Mouse (Mus musculus): ENCODE results near the gene Thpo. TPM values are rescaled to one million over a fixed set of nuclear protein-coding genes. Genes with fewer than 3 reads are reported as not detected.

Gene Thpo
- polyA plus RNA-seq, 1 experiment from 2014 or later = 0.83 TPM

DNA sequence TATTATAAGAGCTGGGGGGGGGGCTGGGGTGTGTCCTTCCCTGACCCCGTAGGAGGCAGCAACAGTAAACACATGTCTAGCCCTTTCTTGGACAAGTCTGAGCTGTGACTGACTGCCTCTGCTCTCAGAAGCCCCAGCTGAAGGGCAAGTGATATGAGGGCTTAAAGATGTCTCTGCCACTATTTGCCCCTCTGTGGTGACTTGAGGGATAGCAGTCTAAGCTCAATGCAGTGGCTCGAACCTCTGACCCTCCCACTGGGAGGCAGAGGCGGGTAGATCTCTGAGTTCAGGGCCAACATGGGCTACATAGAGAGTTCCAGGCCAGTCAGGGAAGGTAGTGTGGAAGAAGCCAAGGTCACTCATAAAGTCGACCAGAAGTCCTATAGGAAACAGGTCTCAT is 23.5 kb downstream of the Thpo start:
- Histone ChIP-seq H3K27ac (no peak overlapping the region), H3K4me3 (no peak overlapping the region), H3K27me3 (no peaks in the 10 kb centered on the region), H3K9me3 (no peaks in the 10 kb centered on the region), H3K9ac (no peak overlapping the region), H3K36me3 (peaks cover 70% of the 10 kb centered on the region), H3K4me1 (peaks cover 25% of the 10 kb centered on the region), H3K4me2 (no peak overlapping the region)
- WGBS = 81% methylated on average over 4 of the region's 4 CpGs
- ATAC-seq (ENCODE audit: insufficient number of reproducible peaks, low FRiP score, low TSS enrichment, low read depth) = no peak

DNA sequence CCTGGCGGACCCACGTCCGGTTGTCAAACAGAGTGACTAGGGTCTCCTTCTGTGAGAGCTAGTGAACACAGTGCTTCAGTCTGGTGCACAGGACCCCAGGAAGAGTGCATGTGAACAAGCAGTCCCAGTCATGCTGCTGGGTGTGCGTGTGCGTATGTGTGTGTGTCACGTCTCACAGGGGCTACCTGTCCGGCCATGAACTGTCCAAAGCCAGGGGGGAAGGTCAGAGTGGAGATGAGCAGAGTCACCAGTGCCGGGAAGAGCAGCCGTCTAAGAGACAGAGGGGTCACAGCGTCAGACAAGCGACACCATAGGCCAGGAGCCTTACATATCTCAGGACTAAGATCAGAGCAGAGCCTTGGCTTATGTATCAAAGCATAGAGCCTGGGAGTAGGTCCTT is 23.9 kb downstream of the Thpo start:
- Histone ChIP-seq H3K36me3 (peaks cover 73% of the 10 kb centered on the region), H3K4me2 (no peak overlapping the region), H3K9ac (no peak overlapping the region), H3K27ac (no peak overlapping the region), H3K9me3 (no peaks in the 10 kb centered on the region), H3K4me1 (peaks cover 21% of the 10 kb centered on the region), H3K27me3 (no peaks in the 10 kb centered on the region), H3K4me3 (no peak overlapping the region)
- no peak for ATAC-seq (ENCODE audit: insufficient number of reproducible peaks, low FRiP score, low TSS enrichment, low read depth)
- WGBS = 92% methylated on average over 11 of the region's 11 CpGs

- Histone ChIP-seq H3K4me1 (peaks cover 9% of the 10 kb centered on the region), H3K36me3 (peaks cover 85% of the 10 kb centered on the region), H3K27me3 (no peaks in the 10 kb centered on the region), H3K9me3 (no peaks in the 10 kb centered on the region), H3K4me2 (no peak overlapping the region), H3K27ac (no peak overlapping the region), H3K4me3 (no peak overlapping the region), H3K9ac (no peak overlapping the region)
- WGBS = 74% methylated on average over 19 of the region's 19 CpGs
- ATAC-seq (ENCODE audit: insufficient number of reproducible peaks, low FRiP score, low TSS enrichment, low read depth) = no peak
These were observed 25.2 kb downstream of the Thpo start for GRCm38 (mm10) chr16:20708939-20709734.

DNA sequence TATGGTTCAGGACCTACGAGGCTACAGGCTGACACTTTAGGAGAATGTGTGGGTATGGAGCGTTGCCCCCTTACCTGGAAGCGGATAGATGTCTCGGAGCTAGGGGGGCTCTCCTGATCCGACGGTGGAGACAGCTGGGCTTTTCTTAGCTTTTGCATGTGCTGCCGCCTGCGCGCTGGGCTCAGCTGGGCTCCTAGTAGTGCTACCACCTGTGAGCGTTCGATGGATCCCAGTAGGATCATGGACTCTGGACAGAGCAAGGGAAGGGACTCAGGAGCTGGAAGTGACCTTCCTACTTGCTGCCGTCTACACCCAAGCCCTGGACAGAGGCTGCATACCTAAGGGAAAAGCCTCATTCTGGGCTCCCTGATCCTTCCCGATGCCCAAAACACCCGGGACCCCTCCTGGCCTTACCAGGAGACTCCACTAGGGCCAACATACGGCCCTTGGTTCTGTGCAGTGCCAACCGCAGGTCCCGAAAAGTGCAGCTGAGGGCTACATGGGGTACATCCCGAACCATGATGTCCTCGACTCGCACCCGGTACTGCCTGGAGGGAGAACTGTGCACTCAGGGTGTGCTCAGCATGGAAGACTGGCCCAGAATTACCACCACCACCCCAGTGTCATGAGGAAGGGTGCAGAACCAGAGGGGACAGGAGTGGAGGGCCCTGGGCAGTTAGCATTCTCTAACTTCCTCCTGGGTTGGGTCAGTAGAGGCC is 25.9 kb downstream of the Thpo start:
- Histone ChIP-seq H3K9ac (no peak overlapping the region), H3K36me3 (peaks cover 92% of the 10 kb centered on the region), H3K4me3 (no peak overlapping the region), H3K9me3 (no peaks in the 10 kb centered on the region), H3K27ac (no peak overlapping the region), H3K4me2 (no peak overlapping the region), H3K27me3 (no peaks in the 10 kb centered on the region), H3K4me1 (peaks cover 2% of the 10 kb centered on the region; the same call in 1 of the 2 replicates)
- 93% methylated on average over 21 of the region's 21 CpGs for WGBS
- no peak for ATAC-seq (ENCODE audit: insufficient number of reproducible peaks, low FRiP score, low TSS enrichment, low read depth)

DNA sequence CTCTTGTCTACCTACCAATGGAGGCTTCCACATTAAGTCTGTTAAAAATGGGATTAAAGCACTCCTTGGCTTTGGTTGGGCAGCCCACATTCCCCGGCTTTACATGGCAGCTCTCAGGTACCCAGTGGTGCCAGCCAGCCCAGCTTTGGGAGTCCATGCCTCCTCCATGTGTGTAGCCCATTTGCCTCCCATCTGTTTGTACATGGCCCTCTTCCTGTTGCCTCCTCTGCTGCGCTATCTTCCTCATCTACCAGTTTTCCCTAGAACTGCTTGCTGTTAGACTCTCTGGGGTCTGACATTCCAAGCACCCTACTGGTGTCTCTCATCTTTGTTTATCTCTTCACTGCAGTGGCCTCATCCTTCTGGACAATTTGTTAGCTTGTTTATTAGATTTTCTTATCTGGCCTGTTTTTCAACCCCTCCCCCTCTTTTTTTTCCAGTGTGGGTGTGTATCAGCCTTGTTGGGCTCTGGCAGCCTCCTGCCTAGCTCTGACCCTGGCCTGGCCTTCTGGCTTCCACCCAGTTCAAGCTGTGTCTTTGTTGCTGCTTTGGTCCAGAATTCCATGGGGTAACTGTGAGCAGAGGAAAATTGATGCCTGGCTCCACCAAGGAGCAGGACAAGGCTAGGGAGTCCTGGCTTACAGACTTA is 27.8 kb downstream of the Thpo start:
- Histone ChIP-seq H3K9me3 (no peaks in the 10 kb centered on the region), H3K9ac (no peak overlapping the region), H3K27ac (no peak overlapping the region), H3K4me2 (no peak overlapping the region), H3K27me3 (no peaks in the 10 kb centered on the region), H3K36me3 (peaks cover 79% of the 10 kb centered on the region), H3K4me1 (peaks cover 16% of the 10 kb centered on the region), H3K4me3 (no peak overlapping the region)
- WGBS = 87% methylated on average over 2 of the region's 2 CpGs
- no peak for ATAC-seq (ENCODE audit: insufficient number of reproducible peaks, low FRiP score, low TSS enrichment, low read depth)

GRCm38 (mm10) chr16:20705786-20706185 is 28.5 kb downstream of the Thpo start:
- H3K4me2 ChIP-seq = no peak overlapping the region
- no peak overlapping the region for H3K9ac ChIP-seq
- H3K4me3 ChIP-seq = no peak overlapping the region
- WGBS = 85% methylated on average over 3 of the region's 3 CpGs
- no peaks in the 10 kb centered on the region for H3K9me3 ChIP-seq
- no peaks in the 10 kb centered on the region for H3K27me3 ChIP-seq
- H3K36me3 ChIP-seq = peaks cover 76% of the 10 kb centered on the region
- peaks cover 20% of the 10 kb centered on the region for H3K4me1 ChIP-seq
- ATAC-seq (ENCODE audit: insufficient number of reproducible peaks, low FRiP score, low TSS enrichment, low read depth) = no peak
- H3K27ac ChIP-seq = no peak overlapping the region

DNA sequence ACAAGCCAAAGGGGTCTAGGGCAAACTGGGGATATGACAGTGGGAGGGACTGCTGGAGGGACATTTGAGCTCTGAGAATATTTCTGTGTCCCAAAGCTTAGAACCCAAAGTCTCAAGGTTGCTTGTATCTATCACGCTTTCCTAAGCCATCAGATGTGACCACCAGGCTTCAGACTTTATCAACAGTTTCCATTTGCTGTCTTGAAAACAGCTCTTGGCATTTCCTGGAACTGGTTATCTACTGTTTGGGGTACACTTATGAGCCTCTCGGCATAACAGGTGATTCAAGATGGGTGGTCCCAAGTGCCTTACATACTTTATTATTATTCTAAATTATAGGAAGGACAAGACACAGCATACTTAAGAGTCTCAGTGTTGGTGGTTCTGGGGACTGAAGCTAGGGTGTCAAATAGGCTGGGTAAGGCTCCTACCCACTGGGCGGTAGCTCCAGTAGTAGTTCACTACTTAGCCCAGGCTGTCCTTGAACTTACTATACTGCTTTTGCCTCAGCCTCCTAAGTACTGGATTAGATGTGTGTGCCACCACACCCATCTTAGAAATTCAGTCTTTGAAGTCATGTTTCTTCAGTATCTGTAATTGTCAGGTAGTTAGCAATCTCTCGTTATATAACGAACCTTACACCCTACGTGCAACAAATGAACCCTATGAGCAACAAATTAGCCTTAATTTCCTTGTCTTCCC is 30.5 kb downstream of the Thpo start:
- WGBS = 84% methylated on average over 6 of the region's 6 CpGs
- no peak overlapping the region for H3K27ac ChIP-seq
- peaks cover 77% of the 10 kb centered on the region for H3K36me3 ChIP-seq
- no peak overlapping the region for H3K4me2 ChIP-seq
- peaks cover 26% of the 10 kb centered on the region for H3K4me1 ChIP-seq
- ATAC-seq (ENCODE audit: insufficient number of reproducible peaks, low FRiP score, low TSS enrichment, low read depth) = no peak
- no peaks in the 10 kb centered on the region for H3K9me3 ChIP-seq
- H3K27me3 ChIP-seq = no peaks in the 10 kb centered on the region
- H3K9ac ChIP-seq = no peak overlapping the region
- H3K4me3 ChIP-seq = no peak overlapping the region

DNA sequence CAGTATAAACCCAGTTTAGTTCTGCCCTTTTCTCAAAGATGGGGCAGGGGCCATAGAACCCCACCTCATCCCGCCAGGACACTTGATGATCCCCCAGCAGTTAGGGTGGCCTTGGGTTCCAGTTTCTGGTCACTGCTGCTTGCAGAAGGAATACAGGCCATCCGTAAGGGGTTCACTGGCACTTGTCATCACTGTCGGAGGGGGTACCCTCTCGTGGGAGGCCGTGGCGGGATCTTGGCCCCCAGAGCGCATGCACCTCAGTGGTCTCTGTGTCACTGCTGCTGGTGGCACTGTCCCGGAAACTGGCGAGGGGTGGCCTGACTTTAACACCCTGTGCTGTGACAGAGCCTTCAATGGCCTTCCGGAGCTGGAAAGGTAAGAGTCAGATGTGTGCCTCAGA is 31.2 kb downstream of the Thpo start:
- H3K4me2 ChIP-seq = no peak overlapping the region
- H3K4me1 ChIP-seq = peaks cover 26% of the 10 kb centered on the region
- WGBS = 90% methylated on average over 10 of the region's 10 CpGs
- peaks cover 73% of the 10 kb centered on the region for H3K36me3 ChIP-seq
- no peak for ATAC-seq (ENCODE audit: insufficient number of reproducible peaks, low FRiP score, low TSS enrichment, low read depth)
- no peaks in the 10 kb centered on the region for H3K27me3 ChIP-seq
- no peak overlapping the region for H3K9ac ChIP-seq
- no peak overlapping the region for H3K4me3 ChIP-seq
- H3K27ac ChIP-seq = no peak overlapping the region
- no peaks in the 10 kb centered on the region for H3K9me3 ChIP-seq

DNA sequence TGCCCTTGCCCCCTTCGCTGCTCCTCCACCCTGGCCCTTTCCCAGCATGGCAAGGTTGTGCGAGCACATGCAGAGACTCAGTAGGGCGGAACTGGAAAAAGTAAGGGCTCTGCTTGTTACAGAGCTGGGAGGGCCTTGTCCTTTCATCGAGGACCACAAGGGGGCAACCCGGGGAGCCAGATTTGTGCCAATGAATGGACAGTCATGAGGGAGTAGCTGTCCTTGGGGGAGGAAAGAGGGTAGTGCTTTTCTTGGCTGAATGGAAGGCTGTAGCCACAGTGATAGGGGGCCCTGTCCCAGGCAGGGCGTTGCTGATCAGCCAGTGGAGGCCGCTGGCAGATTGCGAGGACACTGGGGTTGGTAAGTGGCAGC is 31.8 kb downstream of the Thpo start:
- peaks cover 26% of the 10 kb centered on the region for H3K4me1 ChIP-seq
- H3K36me3 ChIP-seq = peaks cover 67% of the 10 kb centered on the region
- H3K27me3 ChIP-seq = no peaks in the 10 kb centered on the region
- no peaks in the 10 kb centered on the region for H3K9me3 ChIP-seq
- WGBS = 16% methylated on average over 8 of the region's 8 CpGs
- peak overlapping the region; percentile 10; the same call in 1 of the 2 replicates for H3K4me2 ChIP-seq
- H3K27ac ChIP-seq = peak overlapping the region; percentile 59
- H3K9ac ChIP-seq = no peak overlapping the region
- no peak overlapping the region for H3K4me3 ChIP-seq
- ATAC-seq (ENCODE audit: insufficient number of reproducible peaks, low FRiP score, low TSS enrichment, low read depth) = peak; percentile 11; the same call in 1 of the 2 replicates

DNA sequence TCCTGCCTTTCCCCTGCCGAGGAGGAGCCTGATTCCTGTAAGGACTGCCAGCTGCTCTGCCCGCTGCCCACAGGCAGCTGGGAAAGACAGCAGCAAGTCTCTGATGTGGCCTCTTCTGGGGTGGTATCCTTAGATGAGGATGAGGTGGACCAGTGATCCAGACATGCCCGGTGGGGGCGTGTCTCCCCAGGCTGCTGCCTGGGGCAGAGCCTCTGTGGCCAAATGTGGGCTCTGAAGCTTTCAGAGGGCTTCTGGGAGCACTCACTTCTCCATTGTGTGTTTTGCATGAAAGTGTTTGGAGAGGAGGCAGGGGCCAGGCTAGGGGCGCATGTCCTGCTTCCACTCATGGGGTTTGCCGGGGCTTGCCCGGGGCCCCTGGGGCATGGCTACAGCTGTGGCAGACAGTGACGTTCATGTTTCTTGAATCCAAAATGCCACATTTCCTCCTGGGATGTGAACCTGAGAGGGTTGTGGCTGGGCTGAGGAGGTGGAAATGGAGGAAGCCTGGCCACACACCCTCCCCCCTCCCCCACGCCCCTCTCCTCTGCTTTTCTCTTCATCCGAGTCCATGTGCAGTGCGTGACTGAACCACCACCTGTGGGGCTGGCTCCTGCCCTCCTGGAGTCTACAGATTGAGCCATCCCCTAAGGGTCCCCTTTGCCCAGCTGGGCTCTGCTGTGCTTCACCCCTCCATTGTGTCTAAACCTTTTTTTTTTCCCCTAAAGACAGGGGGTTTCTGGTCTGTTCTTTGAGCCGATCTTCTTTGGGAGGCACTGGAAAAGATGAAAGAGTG is 32.4 kb downstream of the Thpo start:
- peak overlapping the region; percentile 59 for H3K27ac ChIP-seq
- no peaks in the 10 kb centered on the region for H3K9me3 ChIP-seq
- peaks cover 26% of the 10 kb centered on the region for H3K4me1 ChIP-seq
- H3K4me3 ChIP-seq = no peak overlapping the region
- no peak for ATAC-seq (ENCODE audit: insufficient number of reproducible peaks, low FRiP score, low TSS enrichment, low read depth)
- WGBS = 16% methylated on average over 12 of the region's 12 CpGs
- H3K36me3 ChIP-seq = peaks cover 61% of the 10 kb centered on the region
- H3K27me3 ChIP-seq = no peaks in the 10 kb centered on the region
- H3K9ac ChIP-seq = peak overlapping the region; percentile 24; the same call in 1 of the 2 replicates
- peak overlapping the region; percentile 10; the same call in 1 of the 2 replicates for H3K4me2 ChIP-seq

DNA sequence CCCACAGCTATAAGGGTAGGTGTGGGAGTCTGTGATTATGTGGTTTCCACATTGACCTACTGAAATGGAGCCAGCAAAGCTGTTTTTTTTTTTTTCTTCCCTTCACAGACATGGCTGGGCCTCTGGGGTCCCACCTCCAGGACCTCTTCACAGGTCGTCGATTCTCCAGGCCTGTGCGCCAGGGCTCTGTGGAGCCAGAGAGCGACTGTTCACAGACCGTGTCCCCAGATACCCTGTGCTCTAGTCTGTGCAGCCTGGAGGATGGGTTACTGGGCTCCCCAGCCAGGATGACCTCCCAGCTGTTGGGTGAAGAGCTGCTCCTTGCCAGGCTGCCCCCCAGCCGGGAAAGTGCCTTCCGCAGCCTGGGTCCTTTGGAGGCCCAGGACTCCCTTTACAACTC is 33.0 kb downstream of the Thpo start:
- peaks cover 55% of the 10 kb centered on the region for H3K36me3 ChIP-seq
- 43% methylated on average over 7 of the region's 7 CpGs for WGBS
- H3K27ac ChIP-seq = peak overlapping the region; percentile 59
- no peaks in the 10 kb centered on the region for H3K9me3 ChIP-seq
- peak overlapping the region; percentile 24; the same call in 1 of the 2 replicates for H3K9ac ChIP-seq
- no peak overlapping the region for H3K4me3 ChIP-seq
- no peak for ATAC-seq (ENCODE audit: insufficient number of reproducible peaks, low FRiP score, low TSS enrichment, low read depth)
- H3K27me3 ChIP-seq = no peaks in the 10 kb centered on the region
- no peak overlapping the region for H3K4me2 ChIP-seq
- peaks cover 30% of the 10 kb centered on the region for H3K4me1 ChIP-seq

All from limb, embryonic 15.5 days (tissue).